Mouse (Mus musculus) midbrain, embryonic 11.5 days (tissue): ENCODE measurements at regions not wholly inside any gene's neighbourhood (a gene's known extent, or its start where the extent isn't known, plus 50 kb on each side); places are given as distances from the start of the nearest gene placed in this dataset.

ENCODE experiments used
- ATAC-seq: fragments of 200-750 bp; cut with Nextera tagmentation; 2 replicates; pipeline ENCODE4 v1.8.0; 2017; ENCODE audit warnings: moderate TSS enrichment, moderate library complexity; ENCODE audit not compliant: low FRiP score
- DNase-seq: peaks from one replicate; pipeline ENCODE4 v3.0.0; 2015; ENCODE audit warnings: low spot score; ENCODE audit errors: missing footprints
- H3K27ac ChIP-seq: fragments of 300-500 bp; sonication (generic); 2 replicates; pipeline ENCODE4 v1.5.1; 2014; ENCODE audit warnings: low read depth, low read length
- H3K27me3 ChIP-seq: fragments of 300-500 bp; sonication (generic); 2 replicates; pipeline ENCODE4 v1.6.1; 2014; ENCODE audit warnings: mild to moderate bottlenecking, low read length, moderate library complexity, mixed read lengths; ENCODE audit not compliant: control insufficient read depth, insufficient read depth
- H3K36me3 ChIP-seq: fragments of 300-500 bp; sonication (generic); 2 replicates; pipeline ENCODE4 v1.6.1; 2014; ENCODE audit warnings: mild to moderate bottlenecking, low read length, moderate library complexity, mixed read lengths; ENCODE audit not compliant: control insufficient read depth, insufficient read depth
- H3K4me1 ChIP-seq: fragments of 300-500 bp; sonication (generic); 2 replicates; pipeline ENCODE4 v1.6.1; 2014; ENCODE audit warnings: low read length; ENCODE audit not compliant: control insufficient read depth, insufficient read depth
- H3K4me2 ChIP-seq: fragments of 300-500 bp; sonication (generic); 2 replicates; pipeline ENCODE4 v1.6.1; 2014; ENCODE audit warnings: mild to moderate bottlenecking, moderate library complexity
- H3K4me3 ChIP-seq: fragments of 300-500 bp; sonication (generic); 2 replicates; pipeline ENCODE4 v1.5.1; 2014; ENCODE audit warnings: low read depth, low read length
- H3K9ac ChIP-seq: fragments of 300-500 bp; sonication (generic); 2 replicates; pipeline ENCODE4 v1.6.1; 2014; ENCODE audit warnings: low read length
- H3K9me3 ChIP-seq: fragments of 300-500 bp; sonication (generic); 2 replicates; pipeline ENCODE4 v1.6.1; 2016; ENCODE audit warnings: low read length; ENCODE audit not compliant: control insufficient read depth
- WGBS: fragments of 180-500 bp; shearing (Covaris S2); extraction: QIAGEN DNeasy Blood & Tissue Kit; methylation state at CpG from one replicate; pipeline ENCODE4 v1.1.7; 2014; 5-methylcytosine and 5-hydroxymethylcytosine counted together

DNA sequence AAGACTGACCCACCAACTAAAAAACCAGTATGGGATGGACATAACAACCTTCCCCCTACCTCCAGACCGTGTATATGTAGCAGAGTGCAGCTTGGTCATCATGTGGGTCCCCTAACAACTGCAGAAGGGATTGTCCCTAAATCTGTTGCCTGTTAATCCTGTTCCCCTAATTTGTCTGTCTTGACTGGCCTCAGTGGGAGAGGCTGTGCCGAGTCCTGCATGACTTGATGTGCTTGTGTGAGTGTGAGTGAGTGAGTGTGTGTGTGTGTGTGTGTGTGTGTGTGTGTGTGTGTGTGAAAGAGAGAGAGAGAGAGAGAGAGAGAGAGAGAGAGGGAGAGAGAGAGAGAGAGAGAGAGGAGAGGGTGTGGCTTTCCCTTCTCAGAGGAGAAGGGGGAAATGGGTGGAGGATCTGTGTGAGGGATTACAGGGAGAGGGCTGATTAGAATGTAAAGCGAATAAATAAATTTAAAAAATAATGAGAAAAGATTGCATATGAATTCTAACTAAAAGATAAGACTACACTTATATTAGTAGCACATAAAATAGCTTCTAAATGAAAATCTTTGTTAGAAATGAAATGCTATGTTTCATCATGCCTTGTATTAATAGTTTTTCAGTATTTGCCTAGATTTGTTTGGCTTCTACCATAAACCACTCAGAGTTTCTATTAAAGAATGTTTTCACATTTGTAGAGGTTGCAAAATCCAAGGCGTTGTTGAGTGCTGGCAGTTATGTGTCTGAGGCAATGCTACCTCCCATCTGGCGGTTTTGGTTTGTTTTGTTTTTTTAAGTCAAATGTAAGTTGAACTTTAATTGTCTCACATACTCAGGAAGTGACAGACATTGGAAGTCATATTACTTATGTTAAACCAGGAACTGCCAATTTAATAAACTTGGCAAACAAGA lies 740.9 kb downstream of the Abca13 start:
- no peak overlapping the region for H3K9ac ChIP-seq
- DNase-seq (no peak), ATAC-seq (no peak)
- no peak overlapping the region for H3K4me2 ChIP-seq
- no peak overlapping the region for H3K4me3 ChIP-seq
- H3K27ac ChIP-seq = no peak overlapping the region
- H3K4me1 ChIP-seq = no peaks in the 10 kb centered on the region
- H3K36me3 ChIP-seq = no peaks in the 10 kb centered on the region
- no peaks in the 10 kb centered on the region for H3K27me3 ChIP-seq
- 76% methylated on average over 5 of the region's 5 CpGs for WGBS
- H3K9me3 ChIP-seq = no peaks in the 10 kb centered on the region

- Histone ChIP-seq H3K4me2 (no peak overlapping the region), H3K9ac (no peak overlapping the region), H3K27me3 (no peaks in the 10 kb centered on the region), H3K9me3 (no peaks in the 10 kb centered on the region), H3K36me3 (no peaks in the 10 kb centered on the region), H3K4me3 (no peak overlapping the region), H3K27ac (no peak overlapping the region), H3K4me1 (no peaks in the 10 kb centered on the region)
- peak; percentile 85 for DNase-seq
- peak; percentile 57; the same call in 1 of the 2 replicates for ATAC-seq
These were observed 771.0 kb downstream of the Abca13 start for GRCm38 (mm10) chr11:9962696-9963202.

GRCm38 (mm10) chr11:9982974-9983373 lies 791.2 kb downstream of the Abca13 start:
- DNase-seq = no peak
- no peaks in the 10 kb centered on the region for H3K4me1 ChIP-seq
- no peak for ATAC-seq

DNA sequence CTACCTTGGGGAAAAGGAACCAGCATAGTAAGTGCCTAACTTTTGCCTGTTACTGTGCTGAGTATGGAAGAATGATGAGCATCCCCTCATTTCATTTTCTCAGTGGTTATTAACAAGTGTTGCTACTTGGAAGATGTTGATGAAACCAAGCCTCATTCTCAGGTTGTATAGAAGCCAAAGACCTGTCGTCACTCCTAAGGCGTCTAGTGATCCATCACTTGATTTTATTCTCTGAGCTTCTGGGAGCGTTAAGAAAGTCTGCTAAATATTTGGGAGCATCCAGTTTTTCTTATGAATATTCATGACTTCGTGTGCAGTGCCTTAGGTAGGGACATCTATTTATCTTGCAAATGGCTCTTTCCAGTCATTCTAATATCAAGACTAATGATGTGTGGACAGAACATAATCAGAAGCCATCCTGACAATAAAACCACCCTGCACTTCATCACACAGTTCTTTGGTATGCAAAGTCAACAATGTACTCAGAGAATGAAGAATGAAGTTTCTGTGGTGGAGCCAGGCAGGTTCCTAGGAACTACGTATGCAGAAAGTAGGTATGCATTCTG lies 802.9 kb downstream of the Abca13 start:
- WGBS = 71% methylated on average over 5 of the region's 5 CpGs
- Histone ChIP-seq H3K9me3 (no peaks in the 10 kb centered on the region), H3K36me3 (no peaks in the 10 kb centered on the region), H3K4me2 (no peak overlapping the region), H3K4me1 (no peaks in the 10 kb centered on the region), H3K9ac (no peak overlapping the region), H3K4me3 (no peak overlapping the region), H3K27ac (no peak overlapping the region), H3K27me3 (no peaks in the 10 kb centered on the region)
- DNase-seq = no peak
- no peak for ATAC-seq

More at GRCm38 (mm10) chr11:9982974-9983373, 791.2 kb downstream of the Abca13 start:
- Histone ChIP-seq H3K27ac (no peak overlapping the region), H3K27me3 (no peaks in the 10 kb centered on the region), H3K9ac (no peak overlapping the region), H3K4me3 (no peak overlapping the region), H3K9me3 (no peaks in the 10 kb centered on the region), H3K36me3 (no peaks in the 10 kb centered on the region), H3K4me2 (no peak overlapping the region)

- Histone ChIP-seq H3K4me1 (no peaks in the 10 kb centered on the region), H3K27ac (no peak overlapping the region), H3K9ac (no peak overlapping the region), H3K4me3 (no peak overlapping the region), H3K27me3 (no peaks in the 10 kb centered on the region), H3K9me3 (no peaks in the 10 kb centered on the region), H3K36me3 (no peaks in the 10 kb centered on the region), H3K4me2 (no peak overlapping the region)
- peak; percentile 70 for DNase-seq
- ATAC-seq = no peak
These were observed 803.6 kb downstream of the Abca13 start for GRCm38 (mm10) chr11:9995356-9995755.

GRCm38 (mm10) chr11:9997532-9998138 lies 805.9 kb downstream of the Abca13 start:
- Histone ChIP-seq H3K27ac (no peak overlapping the region), H3K4me3 (no peak overlapping the region), H3K4me1 (no peaks in the 10 kb centered on the region), H3K4me2 (no peak overlapping the region), H3K9me3 (no peaks in the 10 kb centered on the region), H3K36me3 (no peaks in the 10 kb centered on the region), H3K27me3 (no peaks in the 10 kb centered on the region), H3K9ac (no peak overlapping the region)
- ATAC-seq (peak; percentile 57; the same call in 1 of the 2 replicates), DNase-seq (peak; percentile 82)
- 37% methylated on average over 5 of the region's 5 CpGs for WGBS

DNA sequence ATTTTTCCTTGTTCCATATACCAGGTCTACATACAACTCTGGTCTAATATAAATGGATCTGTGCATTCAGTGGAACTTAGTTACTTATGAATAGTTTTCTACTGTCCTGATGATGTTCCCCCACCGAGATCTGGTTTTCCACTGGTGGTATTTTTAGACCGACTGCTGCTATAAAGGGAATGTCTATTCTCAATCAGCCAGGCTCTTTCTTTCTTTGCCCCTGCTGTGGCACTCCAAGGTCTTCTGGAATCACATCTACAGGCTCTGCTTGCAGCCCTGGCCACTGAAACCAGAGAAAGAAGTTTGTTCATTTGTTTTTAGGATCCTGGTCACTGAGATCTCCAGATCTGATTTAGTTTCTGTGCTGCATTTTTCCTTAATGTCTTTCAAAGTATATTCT lies 810.4 kb downstream of the Abca13 start:
- WGBS = 80% methylated on average over 2 of the region's 2 CpGs
- ATAC-seq (no peak), DNase-seq (no peak)
- Histone ChIP-seq H3K36me3 (no peaks in the 10 kb centered on the region), H3K4me1 (no peaks in the 10 kb centered on the region), H3K4me3 (no peak overlapping the region), H3K27ac (no peak overlapping the region), H3K27me3 (no peaks in the 10 kb centered on the region), H3K9me3 (no peaks in the 10 kb centered on the region), H3K9ac (no peak overlapping the region), H3K4me2 (no peak overlapping the region)

DNA sequence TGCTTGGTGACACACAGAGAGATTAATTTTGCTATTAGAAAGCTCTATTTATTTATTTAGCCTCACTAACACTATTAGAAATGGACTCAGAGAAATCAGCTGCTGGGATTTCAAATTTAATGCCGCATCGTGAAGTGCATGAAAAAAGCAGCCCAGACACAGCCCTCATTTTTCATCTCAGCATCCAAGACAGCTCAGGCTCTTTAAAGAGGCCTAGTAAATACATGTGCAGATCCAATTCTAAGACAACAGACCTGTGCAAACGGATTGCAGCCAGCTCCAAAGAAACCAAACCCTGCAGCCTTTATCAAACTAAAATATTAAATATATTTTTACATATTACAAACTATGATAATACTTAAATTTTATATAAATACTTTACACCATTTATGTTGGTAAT lies 815.1 kb downstream of the Abca13 start:
- DNase-seq = no peak
- Histone ChIP-seq H3K4me2 (no peak overlapping the region), H3K27ac (no peak overlapping the region), H3K9ac (no peak overlapping the region), H3K9me3 (no peaks in the 10 kb centered on the region), H3K4me1 (no peaks in the 10 kb centered on the region), H3K4me3 (no peak overlapping the region), H3K27me3 (no peaks in the 10 kb centered on the region), H3K36me3 (no peaks in the 10 kb centered on the region)
- WGBS = 90% methylated on average over 3 of the region's 3 CpGs
- ATAC-seq = no peak

GRCm38 (mm10) chr11:10046593-10046992 lies 854.9 kb downstream of the Abca13 start:
- H3K9me3 ChIP-seq = no peaks in the 10 kb centered on the region

More at GRCm38 (mm10) chr11:10046593-10046992, 854.9 kb downstream of the Abca13 start:
- H3K36me3 ChIP-seq = no peaks in the 10 kb centered on the region
- no peak overlapping the region for H3K9ac ChIP-seq
- no peak overlapping the region for H3K27ac ChIP-seq
- no peaks in the 10 kb centered on the region for H3K27me3 ChIP-seq
- H3K4me2 ChIP-seq = no peak overlapping the region
- peak; percentile 69 for ATAC-seq
- no peak overlapping the region for H3K4me3 ChIP-seq
- 53% methylated on average over 2 of the region's 2 CpGs for WGBS
- H3K4me1 ChIP-seq = peaks cover 6% of the 10 kb centered on the region; the same call in 1 of the 2 replicates
- DNase-seq = no peak
